Mouse (Mus musculus) brain, embryonic 14.5 days (tissue): ENCODE measurements around the gene Mrgprg. TPM values are rescaled to one million over a fixed set of nuclear protein-coding genes. Genes with fewer than 3 reads are reported as not detected.

Source experiments
- DNase-seq: peaks from one replicate; pipeline ENCODE4 v3.0.0-alpha.2; 2011; ENCODE audit warnings: low read depth
- CTCF ChIP-seq: fragments of 200-500 bp; IDR thresholded peaks from 2 replicates; pipeline ENCODE4 v1.5.1; 2012; ENCODE audit warnings: inconsistent platforms, mild to moderate bottlenecking, moderate library complexity, borderline replicate concordance; ENCODE audit not compliant: insufficient read depth, insufficient read length; ENCODE audit errors: extremely low read depth
- POLR2A ChIP-seq: fragments of 200-500 bp; IDR thresholded peaks from 2 replicates; pipeline ENCODE4 v1.6.1; 2012; ENCODE audit warnings: mild to moderate bottlenecking, inconsistent platforms, borderline replicate concordance; ENCODE audit not compliant: poor library complexity, insufficient read depth, insufficient read length, severe bottlenecking; ENCODE audit errors: extremely low read depth
- polyA plus RNA-seq: library from polyadenylated mRNA; depleted of rRNA; stranded (reverse); fragments of >200 nt; gene quantifications from 2 replicates; pipeline ENCODE4 v1.2.3, GENCODE M21; 2012

Mrgprg gene
- polyA plus RNA-seq, 1 experiment, result not detected

DNA sequence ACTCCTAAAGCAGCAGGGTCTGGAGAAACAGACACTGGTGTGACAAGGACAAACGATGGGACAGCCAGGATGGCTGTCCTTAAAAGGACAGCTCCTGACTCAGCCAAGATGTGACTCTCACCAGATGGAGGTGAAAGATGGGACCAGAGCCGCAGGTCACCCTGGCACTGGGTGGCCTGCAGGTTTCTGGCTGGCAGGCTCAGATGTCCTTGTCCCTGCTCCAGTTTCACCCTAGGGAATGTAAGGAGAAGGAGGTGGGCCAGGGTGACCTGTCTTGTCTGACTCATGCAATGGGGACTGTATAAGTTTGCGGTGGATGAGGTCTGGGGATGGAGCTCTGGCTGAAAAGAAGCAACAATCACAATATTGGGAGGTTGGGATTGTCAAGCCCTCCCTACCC, 14.2 kb downstream of the Mrgprg start:
- DNase-seq, result no peak
- TF ChIP-seq POLR2A, result no peak
- TF ChIP-seq CTCF, result no peak

DNA sequence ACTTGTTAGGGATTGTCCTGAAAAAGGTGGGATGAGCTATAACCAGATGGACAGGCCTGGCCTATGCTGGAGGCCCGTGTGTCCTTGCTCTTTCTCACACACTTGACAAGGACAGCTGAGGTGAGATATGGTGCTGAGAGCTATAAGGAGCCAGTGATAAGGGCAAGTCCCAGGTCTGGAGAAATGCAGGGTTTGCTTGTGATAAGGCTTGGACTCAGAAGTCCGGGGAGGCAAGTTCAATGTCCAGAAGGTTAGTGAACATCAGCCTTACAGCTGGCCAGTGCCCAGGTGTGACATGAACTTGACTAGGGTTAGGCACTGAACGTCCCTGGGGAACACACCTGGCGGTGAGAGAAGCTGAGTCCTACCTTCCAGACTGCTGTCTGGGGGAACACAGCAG, 14.7 kb downstream of the Mrgprg start:
- no peak for DNase-seq
- TF ChIP-seq POLR2A (no peak), CTCF (no peak)

DNA sequence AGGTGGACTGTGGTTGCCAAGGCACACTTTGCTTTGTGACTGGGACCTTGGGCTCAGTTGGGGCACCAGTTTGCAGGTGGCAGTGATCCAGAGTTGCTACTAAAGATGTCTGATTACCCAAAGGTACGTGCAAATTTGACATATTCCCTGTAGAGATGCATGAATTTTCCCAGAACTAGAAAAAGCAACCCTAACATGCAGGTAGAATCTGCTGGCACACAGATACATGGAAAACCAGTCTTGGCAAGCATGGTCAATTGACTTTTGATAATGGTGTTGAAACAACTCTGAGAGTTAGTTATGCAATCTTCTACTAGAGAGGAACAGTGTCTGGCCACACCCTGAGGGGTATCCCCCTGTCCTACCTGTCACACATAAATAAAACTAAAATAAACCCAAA, 15.4 kb downstream of the Mrgprg start:
- no peak for TF ChIP-seq POLR2A
- no peak for TF ChIP-seq CTCF
- no peak for DNase-seq

DNA sequence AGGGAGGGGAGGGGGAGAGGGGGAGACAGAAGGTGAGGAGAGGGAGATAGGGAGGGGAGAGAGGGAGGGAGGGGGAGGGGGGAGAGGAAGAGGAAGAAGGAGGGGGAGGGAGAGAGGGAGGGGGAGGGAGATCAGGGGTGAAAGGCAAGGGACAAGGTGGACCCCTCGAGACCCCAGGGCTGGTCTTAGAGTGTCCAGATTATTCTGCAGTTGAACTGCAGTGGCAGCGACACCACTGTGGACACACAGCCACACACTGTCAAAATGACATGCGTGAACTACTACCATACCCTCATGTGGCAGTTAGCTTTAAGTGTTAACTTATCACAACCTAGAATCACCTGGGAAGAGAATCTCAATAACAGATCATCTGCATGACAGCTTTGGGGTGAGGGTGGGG, 17.7 kb downstream of the Mrgprg start:
- no peak for DNase-seq
- TF ChIP-seq POLR2A (no peak), CTCF (no peak)

DNA sequence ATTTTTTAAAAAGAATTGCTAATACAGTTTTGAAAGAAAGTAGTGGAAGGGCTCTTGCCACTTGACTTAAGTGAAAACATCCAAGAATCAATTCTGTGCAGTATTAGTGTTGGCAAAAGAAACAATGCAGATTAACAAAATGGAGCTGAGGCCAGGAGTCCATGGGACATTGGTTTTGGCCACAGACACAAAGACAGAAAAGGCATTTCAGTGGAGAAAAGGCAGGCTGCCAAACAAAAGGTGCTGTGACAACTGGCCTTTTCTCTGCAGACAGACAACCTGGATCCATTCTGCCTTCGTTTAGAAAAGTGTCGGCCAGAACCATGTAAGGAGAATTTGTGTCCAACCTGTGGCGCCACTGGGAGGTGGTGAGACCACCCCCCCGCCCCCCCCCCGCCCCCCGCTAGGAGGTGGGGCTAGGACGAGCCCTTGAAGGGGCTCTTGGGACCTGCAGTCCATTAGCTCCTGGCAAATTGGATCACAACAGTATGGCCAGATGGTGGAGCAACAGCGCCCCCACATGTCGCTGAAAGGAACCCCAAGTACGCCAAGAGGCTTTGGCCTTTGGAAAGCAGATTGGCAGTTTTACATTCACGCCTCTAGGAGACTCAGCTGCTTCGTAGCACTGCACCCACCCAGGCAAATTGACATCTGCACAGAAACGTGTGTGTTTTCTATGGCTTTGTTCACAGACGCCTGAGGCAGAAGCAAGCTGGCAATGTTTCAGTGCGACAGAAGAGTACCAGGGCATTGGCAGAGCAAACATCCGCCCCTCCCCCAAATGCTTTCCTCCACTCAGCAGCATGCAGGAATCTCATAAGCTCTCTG, 18.5 kb downstream of the Mrgprg start:
- TF ChIP-seq CTCF (peak; percentile 96), POLR2A (no peak)
- DNase-seq, result peak; percentile 98

DNA sequence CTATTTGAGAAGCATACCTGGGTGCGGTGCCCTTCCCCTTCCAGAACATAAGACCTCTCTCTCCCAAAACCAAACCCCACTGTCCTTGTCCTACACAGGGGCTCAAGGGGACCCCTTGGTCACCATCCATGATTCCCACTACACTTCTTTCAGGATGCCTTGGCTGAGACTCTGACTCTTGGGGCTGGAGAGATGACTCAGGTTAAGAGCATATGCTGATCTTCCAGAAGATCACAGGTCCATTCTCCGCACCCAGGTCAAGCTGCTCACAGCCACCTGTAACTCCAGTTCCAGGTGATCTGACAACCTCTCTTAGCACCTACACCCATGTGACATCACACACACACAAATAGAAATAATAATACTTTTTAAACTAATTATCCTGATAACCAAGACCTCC, 26.1 kb downstream of the Mrgprg start:
- no peak for DNase-seq

DNA sequence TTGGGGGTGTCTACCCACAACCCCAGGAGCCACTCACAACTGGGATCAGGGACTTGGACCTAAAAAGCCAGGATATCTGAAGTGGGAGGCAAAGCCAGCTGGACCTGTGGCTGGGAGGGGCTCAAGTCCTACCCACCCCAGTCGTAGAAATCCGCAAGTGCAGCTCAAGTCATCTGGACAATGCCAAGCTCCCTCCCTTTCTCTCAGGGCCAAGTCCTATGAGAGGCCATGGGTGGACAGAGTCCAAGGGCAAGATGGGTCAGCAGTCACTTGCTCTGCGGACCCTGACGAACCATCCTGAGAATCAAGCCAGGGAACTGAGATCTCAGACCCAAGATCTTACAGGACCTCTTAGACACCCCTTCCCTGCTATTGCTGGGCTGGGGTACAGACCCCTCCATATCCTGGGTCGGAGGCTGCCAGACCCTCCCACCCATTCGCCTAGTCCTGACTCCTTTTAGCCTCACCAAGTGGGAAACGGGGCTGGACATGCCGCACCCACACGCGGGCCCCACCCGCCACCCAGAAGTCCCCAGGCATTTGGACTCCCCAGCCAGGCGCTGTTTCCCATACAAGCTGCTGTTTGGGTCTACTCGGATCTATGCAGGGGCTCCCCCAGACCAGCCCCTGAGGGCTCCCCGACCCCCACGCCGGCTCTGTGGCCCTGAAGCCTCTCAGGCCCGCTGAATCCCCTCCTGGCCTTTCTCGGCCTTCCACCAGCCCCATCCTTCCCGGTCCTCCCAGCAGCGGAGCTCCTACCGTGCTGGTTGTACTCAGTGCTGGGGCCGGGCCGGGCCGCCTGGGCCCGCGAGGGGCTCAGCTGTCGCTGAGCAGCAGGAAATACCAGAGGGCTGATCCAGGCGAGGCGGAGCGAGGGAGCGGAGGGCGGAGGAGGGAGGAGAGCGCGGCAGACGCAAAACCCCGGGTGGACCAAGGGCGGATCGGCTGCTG, 27.0 kb downstream of the Mrgprg start:
- peak; percentile 88 for DNase-seq
- TF ChIP-seq POLR2A, result peak; percentile 58; the same call in 1 of the 2 replicates
- no peak for TF ChIP-seq CTCF

More for the DNA sequence above, 26.1 kb downstream of the Mrgprg start:
- TF ChIP-seq POLR2A (no peak), CTCF (no peak)

DNA sequence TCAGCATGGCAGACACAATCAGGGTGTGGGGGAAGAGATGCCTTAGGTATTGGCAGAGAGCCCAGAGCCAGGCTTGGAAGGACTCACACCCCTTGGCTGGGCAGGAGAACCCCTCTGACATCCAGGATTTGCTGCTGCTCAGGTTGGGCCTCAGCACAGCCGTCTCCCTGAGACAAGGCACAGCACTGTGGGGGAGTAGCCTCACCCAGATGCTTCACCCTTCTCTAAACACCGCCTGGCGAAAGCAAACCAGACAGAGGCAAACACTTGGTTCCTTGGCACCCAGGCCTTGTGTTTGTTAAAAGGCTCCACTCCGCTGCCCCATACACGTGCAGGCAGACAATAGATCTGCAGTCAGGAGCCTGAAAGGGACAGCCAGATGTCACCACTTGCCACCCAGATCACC, 28.2 kb downstream of the Mrgprg start:
- no peak for TF ChIP-seq POLR2A
- no peak for TF ChIP-seq CTCF
- DNase-seq, result peak; percentile 79

DNA sequence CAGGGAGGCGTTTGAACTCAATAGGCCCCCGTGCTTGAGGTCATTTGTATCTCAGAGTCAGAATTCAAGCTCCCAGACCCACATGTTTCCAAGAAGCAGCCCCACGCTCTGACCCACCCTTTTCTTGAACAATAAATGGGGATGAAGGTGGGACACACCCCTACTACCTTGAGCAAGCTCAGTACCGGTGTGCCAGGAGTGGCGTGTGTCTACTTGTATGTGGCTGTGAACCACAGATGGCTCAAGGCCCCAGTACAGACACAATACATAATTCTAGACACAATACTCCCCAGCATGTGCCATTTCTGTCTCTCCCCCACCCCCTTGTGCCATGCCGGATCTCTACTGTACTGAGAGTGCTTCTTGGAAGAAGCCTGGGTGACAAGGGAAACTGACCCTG, 28.6 kb downstream of the Mrgprg start:
- TF ChIP-seq CTCF (no peak), POLR2A (no peak)
- no peak for DNase-seq

DNA sequence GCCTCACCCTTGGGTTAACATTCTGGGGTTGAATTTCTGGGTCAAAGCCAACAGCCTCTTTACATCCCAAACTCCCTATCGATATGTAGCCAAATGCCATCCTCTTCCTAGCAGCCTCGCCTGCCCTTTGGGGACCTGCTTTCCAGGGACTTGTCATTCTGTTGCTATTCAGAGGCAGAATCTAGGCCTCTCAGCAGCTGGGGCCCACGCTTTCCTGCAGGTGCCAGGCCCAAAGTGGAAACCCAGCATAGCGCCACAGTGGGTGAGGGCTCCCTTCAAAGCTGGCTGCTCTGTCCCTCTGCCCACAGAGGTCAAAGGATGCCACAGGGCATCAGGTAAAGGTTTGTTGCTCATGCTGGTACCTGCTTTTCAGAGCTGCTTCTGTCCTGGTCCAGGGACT, 33.0 kb downstream of the Mrgprg start:
- TF ChIP-seq POLR2A (no peak), CTCF (no peak)
- no peak for DNase-seq

DNA sequence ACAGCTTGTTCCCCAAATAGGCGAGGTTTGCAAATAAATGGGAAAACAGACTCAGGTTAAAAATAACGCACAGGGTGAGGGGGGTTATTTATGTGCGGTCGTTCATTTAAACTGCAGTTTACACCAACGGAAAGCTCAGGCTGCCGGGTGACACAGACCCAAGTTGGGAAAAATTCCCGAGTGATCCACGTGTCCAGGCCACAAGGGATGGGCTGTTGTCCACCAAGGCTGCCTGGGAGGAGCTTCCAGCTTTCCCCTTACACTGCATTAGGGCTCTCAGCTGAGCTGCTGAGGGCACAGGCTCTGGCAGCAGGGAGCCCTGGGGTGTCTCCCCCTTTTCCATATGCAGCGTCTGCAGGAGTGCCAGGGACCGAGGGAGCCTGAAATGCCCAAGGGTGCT, 36.9 kb downstream of the Mrgprg start:
- TF ChIP-seq POLR2A, result no peak
- TF ChIP-seq CTCF, result no peak
- no peak for DNase-seq

DNA sequence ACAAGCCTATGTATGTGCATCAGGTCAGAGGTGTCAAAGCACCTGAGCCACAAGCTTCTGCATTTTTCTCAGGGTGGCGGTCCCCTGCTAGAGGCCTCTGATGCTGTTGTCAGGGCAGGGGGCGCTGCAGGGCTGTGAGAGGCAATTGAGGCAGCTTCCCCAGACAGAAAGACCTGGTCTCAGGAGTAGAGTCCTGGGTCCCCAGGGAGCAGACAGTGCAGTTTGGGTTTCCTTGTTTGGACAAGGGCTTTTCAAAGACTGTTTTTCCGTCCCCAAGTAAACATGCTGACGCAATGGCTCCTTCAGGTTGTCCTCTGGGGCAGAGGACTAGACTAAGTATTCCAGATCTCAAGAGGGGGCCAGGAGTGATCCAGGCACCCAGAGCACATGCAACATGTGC, 40.4 kb downstream of the Mrgprg start:
- no peak for DNase-seq
- TF ChIP-seq CTCF, result no peak

DNA sequence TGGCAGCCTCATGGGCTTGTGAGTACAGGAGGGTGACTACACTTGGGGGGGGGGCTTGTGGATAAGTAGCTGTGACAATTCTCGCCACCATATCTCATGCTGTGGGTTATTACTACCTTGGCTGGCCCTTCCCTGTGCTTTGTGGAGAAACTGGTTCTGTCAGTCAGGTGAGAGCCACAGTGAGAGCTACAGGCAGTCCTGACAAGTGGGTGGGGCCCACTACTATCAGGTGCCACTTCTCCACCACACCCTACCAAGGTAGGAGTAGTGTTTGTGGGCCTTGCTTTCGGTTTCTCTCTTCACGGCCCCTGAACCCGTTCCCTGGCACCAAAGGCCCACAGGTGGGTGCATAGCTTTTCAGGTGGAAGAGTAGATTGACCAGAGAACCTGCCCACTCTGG, 43.0 kb downstream of the Mrgprg start:
- no peak for DNase-seq
- no peak for TF ChIP-seq POLR2A
- TF ChIP-seq CTCF, result no peak
